Mouse (Mus musculus) liver, embryonic 12.5 days (tissue): ENCODE results near the gene Homer2. TPM values are rescaled to one million over a fixed set of nuclear protein-coding genes. Genes with fewer than 3 reads are reported as not detected.

Experiments used
- ATAC-seq: fragments of 200-750 bp; cut with Nextera tagmentation; 2 replicates; pipeline ENCODE4 v1.8.0; 2017; ENCODE audit warnings: moderate number of reproducible peaks, mild to moderate bottlenecking, moderate library complexity
- H3K27ac ChIP-seq: fragments of 300-500 bp; sonication (generic); 2 replicates; pipeline ENCODE4 v1.5.1; 2016; ENCODE audit warnings: mild to moderate bottlenecking
- H3K27me3 ChIP-seq: fragments of 300-500 bp; sonication (generic); replicated peaks from 2 replicates; pipeline ENCODE4 v1.6.1; 2016; ENCODE audit warnings: mild to moderate bottlenecking, moderate library complexity
- H3K36me3 ChIP-seq: fragments of 300-500 bp; sonication (generic); 2 replicates; pipeline ENCODE4 v1.6.1; 2016; ENCODE audit warnings: mild to moderate bottlenecking, moderate library complexity
- H3K4me1 ChIP-seq: fragments of 300-500 bp; sonication (generic); 2 replicates; pipeline ENCODE4 v1.6.1; 2016
- H3K4me2 ChIP-seq: fragments of 300-500 bp; sonication (generic); 2 replicates; pipeline ENCODE4 v1.6.1; 2016; ENCODE audit warnings: mild to moderate bottlenecking, moderate library complexity
- H3K4me3 ChIP-seq: fragments of 300-500 bp; sonication (generic); 2 replicates; pipeline ENCODE4 v1.5.1; 2016; ENCODE audit warnings: mild to moderate bottlenecking, moderate library complexity
- H3K9ac ChIP-seq: fragments of 300-500 bp; sonication (generic); 2 replicates; pipeline ENCODE4 v1.6.1; 2016; ENCODE audit warnings: mild to moderate bottlenecking, moderate library complexity
- H3K9me3 ChIP-seq: fragments of 300-500 bp; sonication (generic); replicated peaks from 2 replicates; pipeline ENCODE4 v1.6.1; 2016; ENCODE audit warnings: mild to moderate bottlenecking, moderate library complexity
- WGBS: fragments of 180-500 bp; shearing (Covaris S2); methylation state at CpG from one replicate; pipeline ENCODE4 v1.1.7; 2016; ENCODE audit not compliant: insufficient replicate concordance; 5-methylcytosine and 5-hydroxymethylcytosine counted together
- polyA plus RNA-seq: library from polyadenylated mRNA; unstranded; fragments of >200 nt; fragmentation: Nextera tagmentation; extraction: Ambion mirVana; gene quantifications from 2 replicates; pipeline ENCODE4 v1.2.1, GENCODE M21; 2016

Homer2 gene
- polyA plus RNA-seq, 1 experiment from 2014 or later = 10.0 TPM

DNA sequence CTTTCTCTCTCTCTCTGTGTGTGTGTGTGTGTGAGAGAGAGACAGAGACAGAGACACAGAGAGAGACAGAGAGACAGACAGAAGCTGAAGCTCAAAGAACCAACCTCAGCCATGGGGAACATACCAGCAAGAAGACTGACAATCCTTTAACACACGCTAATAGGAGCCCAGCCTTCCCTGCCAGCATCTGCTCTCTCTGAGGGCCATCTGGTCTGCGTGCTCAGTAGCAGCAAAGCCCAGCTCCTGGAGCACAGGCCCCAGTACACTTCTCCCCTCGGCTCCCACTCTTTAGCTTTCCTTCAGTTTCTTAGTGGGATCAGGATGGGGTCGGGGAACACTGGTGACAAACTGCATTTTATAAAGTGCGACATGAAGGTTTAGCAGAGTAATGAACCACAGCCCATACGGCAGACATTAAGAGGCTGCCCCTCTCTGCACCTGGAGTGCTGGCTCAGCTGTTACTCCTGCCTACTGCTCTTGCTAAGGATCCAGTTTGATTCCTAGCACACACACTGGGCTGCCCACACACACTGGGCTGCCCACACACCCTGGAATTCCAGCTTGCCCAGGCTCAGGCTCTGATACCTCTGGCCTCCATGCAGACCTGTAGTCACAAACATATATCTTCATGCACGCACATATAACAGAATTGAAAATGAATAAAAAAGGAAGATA lies 141.8 kb downstream of the Homer2 start:
- no peak for ATAC-seq
- no peaks in the 10 kb centered on the region for H3K36me3 ChIP-seq
- no peaks in the 10 kb centered on the region for H3K9me3 ChIP-seq
- H3K27me3 ChIP-seq = no peaks in the 10 kb centered on the region; the same call in 1 of the 2 replicates
- no peak overlapping the region for H3K27ac ChIP-seq
- H3K9ac ChIP-seq = no peak overlapping the region
- no peak overlapping the region for H3K4me3 ChIP-seq
- H3K4me2 ChIP-seq = no peak overlapping the region
- WGBS = 59% methylated on average over 7 of the region's 7 CpGs
- 0 out of 2 replicates have a peak, but pooled peaks cover 3% of the 10 kb centered on the region for H3K4me1 ChIP-seq

DNA sequence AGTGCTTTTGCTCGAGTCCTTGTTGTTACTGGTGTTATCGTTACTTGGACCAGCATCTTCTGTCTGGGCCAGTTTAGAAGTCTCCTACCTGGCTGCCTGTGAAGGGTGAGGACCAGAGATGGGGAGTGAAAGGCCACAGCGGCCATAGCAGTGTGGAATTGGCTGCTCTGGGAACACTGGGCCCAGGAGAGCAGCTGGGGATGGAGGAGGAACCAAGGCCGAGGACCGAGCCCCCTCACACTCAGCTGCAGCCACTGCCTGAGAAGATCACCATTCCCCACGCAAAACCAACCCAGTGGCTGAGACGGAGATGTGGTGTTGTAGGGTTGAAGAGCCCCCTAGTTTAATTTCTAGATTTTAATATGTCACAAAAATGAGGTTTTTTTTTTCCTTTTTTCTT lies 142.6 kb downstream of the Homer2 start:
- no peak for ATAC-seq
- Histone ChIP-seq H3K36me3 (no peaks in the 10 kb centered on the region), H3K4me3 (no peak overlapping the region), H3K4me2 (no peak overlapping the region), H3K27me3 (peaks cover under 1% of the 10 kb centered on the region), H3K27ac (no peak overlapping the region), H3K9ac (no peak overlapping the region), H3K9me3 (no peaks in the 10 kb centered on the region), H3K4me1 (no peaks in the 10 kb centered on the region)
- WGBS = 66% methylated on average over 7 of the region's 7 CpGs

DNA sequence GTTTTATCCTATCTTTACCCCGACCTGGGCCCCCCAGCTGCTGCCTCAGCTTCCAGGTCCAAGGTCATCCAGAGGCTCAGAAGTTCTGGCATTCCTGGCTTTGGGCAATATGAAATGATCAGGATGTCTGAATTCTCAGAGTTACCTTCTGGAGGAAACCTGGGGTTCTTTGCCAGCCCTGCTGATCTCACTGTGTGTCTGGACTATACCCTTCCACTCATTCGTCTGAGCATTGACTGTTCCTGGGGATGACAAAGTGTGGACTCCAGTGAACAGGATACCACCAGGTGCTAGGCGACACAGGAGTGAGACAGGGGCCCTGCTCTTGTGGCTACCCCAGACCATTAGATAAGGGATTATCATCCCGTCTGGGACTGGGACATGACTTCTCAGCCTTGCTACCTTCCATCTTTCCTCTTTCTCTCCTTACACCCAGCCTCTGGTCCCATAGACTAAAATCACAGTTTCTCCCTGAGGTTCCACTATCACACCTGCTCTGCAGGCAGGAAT lies 143.8 kb downstream of the Homer2 start:
- no peaks in the 10 kb centered on the region for H3K4me1 ChIP-seq
- 49% methylated on average over 4 of the region's 4 CpGs for WGBS
- no peaks in the 10 kb centered on the region for H3K36me3 ChIP-seq
- no peak overlapping the region for H3K9ac ChIP-seq
- ATAC-seq = no peak
- H3K4me3 ChIP-seq = no peak overlapping the region
- H3K27me3 ChIP-seq = peaks cover 11% of the 10 kb centered on the region
- H3K4me2 ChIP-seq = no peak overlapping the region
- H3K9me3 ChIP-seq = no peaks in the 10 kb centered on the region
- no peak overlapping the region for H3K27ac ChIP-seq

- no peaks in the 10 kb centered on the region for H3K36me3 ChIP-seq
- H3K27ac ChIP-seq = no peak overlapping the region
- no peak overlapping the region for H3K4me2 ChIP-seq
- WGBS = 66% methylated on average over 5 of the region's 5 CpGs
- H3K27me3 ChIP-seq = peaks cover 11% of the 10 kb centered on the region
- H3K4me1 ChIP-seq = no peaks in the 10 kb centered on the region
- no peak overlapping the region for H3K9ac ChIP-seq
- ATAC-seq = no peak
- no peaks in the 10 kb centered on the region for H3K9me3 ChIP-seq
- H3K4me3 ChIP-seq = no peak overlapping the region
Observed at GRCm38 (mm10) chr7:81561211-81561610, 146.1 kb downstream of the Homer2 start.

DNA sequence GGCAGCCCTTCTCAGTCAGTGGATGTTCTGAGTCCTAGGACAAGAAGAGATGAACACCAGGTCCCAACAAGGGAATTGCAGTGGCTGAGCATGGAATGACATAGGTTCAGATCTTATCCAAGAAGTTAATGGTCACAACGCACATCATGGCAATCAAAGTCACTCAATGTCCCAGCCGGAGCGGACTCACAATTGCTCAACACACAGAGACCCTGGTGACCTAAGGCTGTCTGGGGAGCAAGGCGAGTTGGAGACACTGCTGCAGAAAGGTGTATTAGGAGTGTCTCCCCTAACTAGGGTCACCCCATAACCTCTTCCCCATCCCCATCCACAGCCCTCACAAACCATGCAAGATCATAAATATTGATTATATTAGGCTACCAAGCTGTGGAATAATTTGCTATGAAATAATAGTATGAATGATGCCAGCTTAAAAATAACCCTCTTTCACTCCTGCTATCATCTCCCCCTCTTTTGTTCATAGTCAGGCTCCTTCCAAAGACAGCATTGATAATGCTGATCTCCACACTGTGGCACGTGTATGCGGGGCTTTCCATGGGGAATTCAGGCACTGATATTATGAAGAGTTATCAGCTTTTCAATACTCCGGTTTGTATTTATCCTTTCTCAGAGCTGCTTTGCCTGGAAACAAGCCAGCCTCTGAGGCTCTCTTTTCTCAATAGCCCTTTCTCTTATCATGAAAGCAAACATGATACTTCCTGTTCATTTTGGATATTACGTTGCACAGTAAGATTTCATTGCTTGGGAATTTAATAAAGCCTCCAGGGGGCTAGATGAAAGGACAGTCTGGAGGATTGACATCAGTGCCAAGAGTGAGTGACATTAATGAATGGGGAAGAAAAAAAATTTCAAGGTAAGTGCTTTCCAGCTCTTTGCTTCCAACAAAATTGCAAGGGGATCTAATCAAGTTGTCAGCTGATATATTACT lies 147.0 kb downstream of the Homer2 start:
- peaks cover 11% of the 10 kb centered on the region for H3K27me3 ChIP-seq
- H3K9ac ChIP-seq = no peak overlapping the region
- no peaks in the 10 kb centered on the region for H3K4me1 ChIP-seq
- no peak overlapping the region for H3K27ac ChIP-seq
- 60% methylated on average over 8 of the region's 8 CpGs for WGBS
- H3K4me3 ChIP-seq = no peak overlapping the region
- H3K36me3 ChIP-seq = no peaks in the 10 kb centered on the region
- H3K4me2 ChIP-seq = no peak overlapping the region
- no peak for ATAC-seq
- no peaks in the 10 kb centered on the region for H3K9me3 ChIP-seq

DNA sequence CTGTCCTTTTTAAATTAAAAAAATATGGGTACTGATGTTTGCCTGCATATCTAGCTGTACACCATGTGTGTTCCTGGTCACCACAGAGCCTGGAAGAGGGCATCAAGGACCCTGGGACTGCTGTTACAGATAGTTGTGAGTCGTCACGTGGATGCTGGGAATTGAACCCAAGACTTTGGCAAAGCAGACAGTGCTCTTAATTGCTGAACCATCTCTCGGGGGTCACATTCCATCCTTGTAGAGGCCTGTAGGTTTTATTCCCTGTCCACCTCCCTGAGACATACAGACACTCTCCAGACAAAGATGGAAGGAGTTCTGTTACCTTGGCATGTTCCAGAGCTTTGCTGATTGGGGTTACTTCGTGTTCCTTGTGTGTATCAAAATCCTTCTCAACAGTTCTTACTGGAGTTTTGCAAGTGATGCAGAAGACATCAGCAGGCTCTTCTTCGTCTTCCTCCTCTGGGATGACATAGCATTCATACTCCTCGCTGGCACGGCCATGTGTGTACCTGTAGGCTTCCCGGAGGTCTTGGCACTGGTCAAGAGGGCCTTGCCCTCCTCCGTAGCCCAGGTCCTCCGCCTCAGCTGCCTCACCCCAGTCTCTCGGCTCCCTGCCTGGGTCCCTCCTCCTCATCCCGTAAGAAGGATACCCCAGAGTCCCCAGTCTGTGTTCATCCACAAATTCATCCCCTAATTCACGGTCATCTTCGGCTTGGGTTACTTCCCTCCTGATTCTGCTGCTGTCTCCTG lies 147.9 kb downstream of the Homer2 start:
- WGBS = 66% methylated on average over 14 of the region's 14 CpGs
- H3K4me1 ChIP-seq = no peaks in the 10 kb centered on the region
- no peak for ATAC-seq
- H3K27me3 ChIP-seq = peaks cover 11% of the 10 kb centered on the region
- H3K36me3 ChIP-seq = no peaks in the 10 kb centered on the region
- H3K9me3 ChIP-seq = no peaks in the 10 kb centered on the region
- H3K27ac ChIP-seq = no peak overlapping the region
- H3K4me3 ChIP-seq = no peak overlapping the region
- no peak overlapping the region for H3K9ac ChIP-seq
- no peak overlapping the region for H3K4me2 ChIP-seq

DNA sequence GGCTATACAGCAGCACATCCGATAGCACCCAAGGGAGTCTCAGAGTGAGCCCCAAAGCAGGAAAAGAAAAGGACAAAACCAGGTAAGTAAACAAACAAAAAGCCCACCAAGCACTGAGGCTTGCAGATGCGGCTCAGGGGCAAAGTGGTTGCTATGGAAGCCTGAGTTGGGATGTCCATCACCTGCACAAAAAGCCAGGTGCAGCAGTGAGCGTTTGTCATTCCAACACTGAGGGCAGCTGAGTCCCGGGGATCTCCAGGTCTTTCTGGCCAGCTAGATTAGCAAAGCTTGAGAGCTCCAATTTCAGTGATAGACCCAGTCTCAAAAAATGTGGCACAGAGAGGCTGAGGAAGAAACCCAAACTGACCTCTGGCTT lies 149.4 kb downstream of the Homer2 start:
- Histone ChIP-seq H3K4me2 (no peak overlapping the region), H3K27ac (no peak overlapping the region), H3K4me1 (no peaks in the 10 kb centered on the region), H3K9me3 (no peaks in the 10 kb centered on the region), H3K36me3 (no peaks in the 10 kb centered on the region), H3K27me3 (peaks cover 11% of the 10 kb centered on the region), H3K4me3 (no peak overlapping the region), H3K9ac (no peak overlapping the region)
- ATAC-seq = no peak
- WGBS = 62% methylated on average over 4 of the region's 4 CpGs

GRCm38 (mm10) chr7:81557252-81557984 lies 149.9 kb downstream of the Homer2 start:
- WGBS = 70% methylated on average over 7 of the region's 7 CpGs
- no peaks in the 10 kb centered on the region for H3K9me3 ChIP-seq
- H3K36me3 ChIP-seq = no peaks in the 10 kb centered on the region
- H3K4me3 ChIP-seq = no peak overlapping the region
- ATAC-seq = no peak
- H3K27me3 ChIP-seq = peaks cover 11% of the 10 kb centered on the region
- no peaks in the 10 kb centered on the region for H3K4me1 ChIP-seq
- H3K9ac ChIP-seq = no peak overlapping the region
- H3K27ac ChIP-seq = no peak overlapping the region
- no peak overlapping the region for H3K4me2 ChIP-seq

DNA sequence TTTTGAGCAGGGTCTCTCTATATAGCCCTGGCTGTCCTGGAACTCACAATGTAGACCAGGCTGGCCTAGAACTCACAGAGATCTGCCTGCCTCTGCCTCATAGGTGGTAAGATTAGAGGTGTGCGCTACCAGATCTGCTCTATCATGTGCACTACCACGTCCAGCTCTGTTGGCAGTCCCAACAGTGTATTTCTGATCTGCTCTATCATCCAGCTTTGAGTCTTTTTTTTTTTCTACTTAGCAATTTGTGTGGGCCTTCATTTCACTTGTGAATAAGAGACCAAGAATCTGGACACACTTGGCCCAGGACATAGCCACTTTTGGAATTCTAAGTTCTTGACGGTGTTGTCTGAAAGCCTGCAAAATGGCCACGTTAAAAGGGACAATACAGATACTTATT lies 150.5 kb downstream of the Homer2 start:
- no peak overlapping the region for H3K4me3 ChIP-seq
- no peaks in the 10 kb centered on the region for H3K9me3 ChIP-seq
- H3K36me3 ChIP-seq = no peaks in the 10 kb centered on the region
- H3K4me2 ChIP-seq = no peak overlapping the region
- peaks cover 11% of the 10 kb centered on the region for H3K27me3 ChIP-seq
- WGBS = 77% methylated on average over 4 of the region's 4 CpGs
- H3K4me1 ChIP-seq = no peaks in the 10 kb centered on the region
- no peak overlapping the region for H3K9ac ChIP-seq
- ATAC-seq = no peak
- no peak overlapping the region for H3K27ac ChIP-seq

DNA sequence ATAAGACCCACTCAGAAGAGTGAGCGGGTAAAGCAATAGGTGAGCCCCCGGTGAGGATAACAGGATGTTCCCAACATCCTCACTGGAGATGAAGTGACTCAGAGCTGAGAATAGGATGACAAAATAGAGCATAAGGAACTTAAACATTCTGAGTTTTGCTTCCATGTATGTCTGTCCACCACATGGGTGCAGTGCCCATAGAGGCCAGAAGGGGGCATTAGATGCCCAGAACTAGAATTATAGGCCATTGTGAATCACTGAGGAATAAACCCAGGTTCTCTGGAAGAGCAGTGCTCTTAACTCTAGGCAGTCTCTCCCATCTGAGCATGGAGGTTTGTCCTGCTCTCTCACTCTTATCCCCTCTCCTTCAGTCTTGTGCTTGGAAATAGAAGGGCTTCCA lies 153.0 kb downstream of the Homer2 start:
- no peak for ATAC-seq
- no peak overlapping the region for H3K4me2 ChIP-seq
- WGBS = 62% methylated on average over 2 of the region's 2 CpGs
- H3K36me3 ChIP-seq = no peaks in the 10 kb centered on the region
- no peak overlapping the region for H3K4me3 ChIP-seq
- peaks cover 7% of the 10 kb centered on the region for H3K27me3 ChIP-seq
- H3K9ac ChIP-seq = no peak overlapping the region
- H3K9me3 ChIP-seq = no peaks in the 10 kb centered on the region
- no peaks in the 10 kb centered on the region for H3K4me1 ChIP-seq
- no peak overlapping the region for H3K27ac ChIP-seq

DNA sequence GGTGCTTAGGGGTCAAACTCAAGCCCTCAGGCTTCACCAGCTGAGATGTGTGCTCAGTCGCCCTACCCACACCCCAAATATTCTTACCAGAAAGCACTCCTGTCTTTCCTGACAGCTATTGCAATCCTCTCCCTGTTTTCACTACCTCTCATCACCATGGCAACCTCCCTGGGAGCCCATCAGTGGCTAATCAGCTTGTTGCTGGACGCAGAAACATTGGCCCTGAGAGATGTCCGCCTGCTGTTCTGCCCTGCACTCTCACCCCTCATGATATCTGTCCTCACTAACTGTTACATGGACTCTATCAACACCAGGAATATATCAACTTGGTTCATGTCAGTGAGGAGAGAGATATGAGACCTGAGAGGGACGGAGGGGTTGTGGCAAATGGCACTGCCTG lies 153.7 kb downstream of the Homer2 start:
- no peaks in the 10 kb centered on the region for H3K9me3 ChIP-seq
- 50% methylated on average over 4 of the region's 4 CpGs for WGBS
- ATAC-seq = no peak

More for the DNA sequence above, 153.7 kb downstream of the Homer2 start:
- Histone ChIP-seq H3K9ac (no peak overlapping the region), H3K27me3 (no peaks in the 10 kb centered on the region), H3K4me1 (0 out of 2 replicates have a peak, but pooled peaks cover 1% of the 10 kb centered on the region), H3K36me3 (no peaks in the 10 kb centered on the region), H3K27ac (no peak overlapping the region), H3K4me2 (no peak overlapping the region), H3K4me3 (no peak overlapping the region)
